Mouse (Mus musculus) olfactory bulb, adult 2 months (tissue): ENCODE results near the gene Psmd8.

ENCODE experiments used
- CTCF ChIP-seq: fragments of 200-500 bp; IDR thresholded peaks from 2 replicates; pipeline ENCODE4 v1.5.1; 2012; ENCODE audit warnings: low read depth, mild to moderate bottlenecking, low read length, moderate library complexity; ENCODE audit not compliant: insufficient read depth
- POLR2A ChIP-seq: fragments of 200-500 bp; IDR thresholded peaks from 2 replicates; pipeline ENCODE4 v1.6.1; 2012; ENCODE audit warnings: mild to moderate bottlenecking, low read depth, low read length, moderate library complexity; ENCODE audit not compliant: insufficient read depth

GRCm38 (mm10) chr7:29169231-29170065 is 11.1 kb downstream of the Psmd8 start:
- TF ChIP-seq POLR2A (peak; percentile 11; the same call in 1 of the 2 replicates), CTCF (no peak)
